In genomic region chr4:150910164-150910951, GRCm38 (mm10) we compare ENCODE assay signal across 8 mouse cellular contexts. TPM values are rescaled to one million over a fixed set of nuclear protein-coding genes. Genes with fewer than 3 reads are reported as not detected.
DNase-seq lines count a peak whose midpoint lies in the region; ATAC-seq and TF ChIP-seq lines count a peak whose summit lies in the region.

No protein-coding gene starts in this region.

- peak overlapping the region; percentile 70 for H3K4me2 ChIP-seq in embryonic facial prominence, embryonic 15.5 days (replicated peaks)
- peak overlapping the region; percentile 69 for H3K4me2 ChIP-seq in intestine, postnatal 0 days (replicated peaks; ENCODE audit: low read depth)
- H3K4me2 ChIP-seq in neural tube, embryonic 12.5 days (replicated peaks) = peak overlapping the region; percentile 77

- H3K9ac ChIP-seq in embryonic facial prominence, embryonic 15.5 days = no peak overlapping the region
- no peak overlapping the region for H3K9ac ChIP-seq in intestine, postnatal 0 days (ENCODE audit: low read depth, low read length)
- H3K9ac ChIP-seq in neural tube, embryonic 12.5 days = no peak overlapping the region

- TF ChIP-seq CTCF in left cerebral cortex, adult 2 months (IDR thresholded peaks at IDR 0.05) = no peak; the same call in 1 of the 2 replicates
- TF ChIP-seq CTCF in intestine, postnatal 0 days (IDR thresholded peaks at IDR 0.05; ENCODE audit: low read depth) = peak; percentile 31; the same call in 1 of the 2 replicates

- ATAC-seq in embryonic facial prominence, embryonic 15.5 days (ENCODE audit: insufficient number of reproducible peaks, low FRiP score, low TSS enrichment, low read depth) = no peak
- peak; percentile 2; the same call in 1 of the 2 replicates for ATAC-seq in intestine, postnatal 0 days
- peak; percentile 26; the same call in 1 of the 2 replicates for ATAC-seq in neural tube, embryonic 12.5 days (ENCODE audit: low FRiP score, low read depth)
- no peak for ATAC-seq in megakaryocyte progenitor cell, adult 5-6 weeks (replicated peaks; ENCODE audit: poor library complexity)

- no peak for DNase-seq in left cerebral cortex, adult 2 months (ENCODE audit: extremely low spot score in 1 of 2, low spot score in 2 of 2)
- DNase-seq in left cerebral cortex, adult 9 months (ENCODE audit: low spot score in 2 of 2) = no peak
- no peak for DNase-seq in thymus, postnatal 4 days
- DNase-seq in MN1 (ENCODE audit: low spot score) = no peak

- peaks cover 19% of the 10 kb centered on the region for H3K36me3 ChIP-seq in embryonic facial prominence, embryonic 15.5 days
- peaks cover 10% of the 10 kb centered on the region for H3K36me3 ChIP-seq in intestine, postnatal 0 days (ENCODE audit: control insufficient read depth, insufficient read depth)
- H3K36me3 ChIP-seq in neural tube, embryonic 12.5 days = peaks cover 16% of the 10 kb centered on the region

- intact Hi-C loops in left cerebral cortex, adult 2 months (cut with DNase I) = loop anchor here (5.0 to 10.0 kb wide), 2 partner anchors 132 to 224 kb away; partner anchors contain the start of gene Per3

- H3K27me3 ChIP-seq in embryonic facial prominence, embryonic 15.5 days = no peaks in the 10 kb centered on the region
- H3K27me3 ChIP-seq in intestine, postnatal 0 days (replicated peaks; ENCODE audit: control insufficient read depth, insufficient read depth, low read length) = no peaks in the 10 kb centered on the region
- no peaks in the 10 kb centered on the region for H3K27me3 ChIP-seq in neural tube, embryonic 12.5 days (replicated peaks)

- peaks cover 23% of the 10 kb centered on the region for H3K4me1 ChIP-seq in embryonic facial prominence, embryonic 15.5 days
- H3K4me1 ChIP-seq in intestine, postnatal 0 days (replicated peaks; ENCODE audit: control insufficient read depth, insufficient read depth, low read length) = 0 out of 2 replicates have a peak, but pooled peaks cover 4% of the 10 kb centered on the region
- H3K4me1 ChIP-seq in neural tube, embryonic 12.5 days = peaks cover 20% of the 10 kb centered on the region

- H3K27ac ChIP-seq in left cerebral cortex, adult 2 months = peak overlapping the region; percentile 79
- peak overlapping the region; percentile 56 for H3K27ac ChIP-seq in embryonic facial prominence, embryonic 15.5 days (replicated peaks)
- peak overlapping the region; percentile 58 for H3K27ac ChIP-seq in intestine, postnatal 0 days (ENCODE audit: low read depth, low read length)
- H3K27ac ChIP-seq in neural tube, embryonic 12.5 days = no peak overlapping the region

- H3K9me3 ChIP-seq in embryonic facial prominence, embryonic 15.5 days (replicated peaks) = no peaks in the 10 kb centered on the region
- no peaks in the 10 kb centered on the region for H3K9me3 ChIP-seq in intestine, postnatal 0 days (ENCODE audit: control insufficient read depth)
- H3K9me3 ChIP-seq in neural tube, embryonic 12.5 days = no peaks in the 10 kb centered on the region

- peak overlapping the region; percentile 31; the same call in 1 of the 2 replicates for H3K4me3 ChIP-seq in left cerebral cortex, adult 2 months
- peak overlapping the region; percentile 99 for H3K4me3 ChIP-seq in embryonic facial prominence, embryonic 15.5 days (replicated peaks)
- H3K4me3 ChIP-seq in intestine, postnatal 0 days (ENCODE audit: low read depth, low read length) = peak overlapping the region; percentile 51
- peak overlapping the region; percentile 88 for H3K4me3 ChIP-seq in neural tube, embryonic 12.5 days

- WGBS in embryonic facial prominence, embryonic 15.5 days = 85% methylated on average over 19 of the region's 19 CpGs
- 83% methylated on average over 19 of the region's 19 CpGs for WGBS in intestine, postnatal 0 days
- WGBS in neural tube, embryonic 12.5 days = 87% methylated on average over 19 of the region's 19 CpGs

RNA-seq across cellular contexts. Expression of gene Park7, which starts 3.9 kb away (rescaled TPM):
- 100 to 1,000 TPM; 190 TPM for total RNA-seq in left cerebral cortex, adult 2 months (2021)
- 374 TPM in 2 replicates for polyA plus RNA-seq in embryonic facial prominence, embryonic 15.5 days (2015; fragmentation: Nextera tagmentation; extraction: Ambion mirVana)
- polyA plus RNA-seq in intestine, postnatal 0 days (2015; fragmentation: Nextera tagmentation; extraction: Ambion mirVana) = 223 and 231 TPM in 2 replicates
- 371 and 380 TPM in 2 replicates for polyA plus RNA-seq in neural tube, embryonic 12.5 days (2016; fragmentation: Nextera tagmentation; extraction: Ambion mirVana)
- 303 and 339 TPM in 2 replicates for total RNA-seq in megakaryocyte progenitor cell, adult 5-6 weeks (2015)
- total RNA-seq in megakaryocyte progenitor cell, adult 5-6 weeks (2017) = 449 and 454 TPM in 2 replicates

RNA-seq across cellular contexts. Expression of gene Tnfrsf9, which starts 4.0 kb away (rescaled TPM):
- under 1 TPM; 0.44 to 0.70 TPM for total RNA-seq in left cerebral cortex, adult 2 months (2021)
- 1.0 and 1.3 TPM in 2 replicates for polyA plus RNA-seq in embryonic facial prominence, embryonic 15.5 days (2015; fragmentation: Nextera tagmentation; extraction: Ambion mirVana)
- polyA plus RNA-seq in intestine, postnatal 0 days (2015; fragmentation: Nextera tagmentation; extraction: Ambion mirVana) = 0.20 and 0.42 TPM in 2 replicates
- polyA plus RNA-seq in neural tube, embryonic 12.5 days (2016; fragmentation: Nextera tagmentation; extraction: Ambion mirVana) = 0.29 and 0.83 TPM in 2 replicates
- total RNA-seq in megakaryocyte progenitor cell, adult 5-6 weeks (2015) = 0.15 TPM in 1 of 2 replicates, not detected in the other
- not detected in 2 replicates for total RNA-seq in megakaryocyte progenitor cell, adult 5-6 weeks (2017)

RNA-seq across cellular contexts. Expression of gene Errfi1, which starts 56.6 kb away (rescaled TPM):
- total RNA-seq in left cerebral cortex, adult 2 months (2021) = 10 to 100 TPM; 25.9 to 37.8 TPM
- polyA plus RNA-seq in embryonic facial prominence, embryonic 15.5 days (2015; fragmentation: Nextera tagmentation; extraction: Ambion mirVana) = 32.1 and 32.8 TPM in 2 replicates
- 27.2 and 27.7 TPM in 2 replicates for polyA plus RNA-seq in intestine, postnatal 0 days (2015; fragmentation: Nextera tagmentation; extraction: Ambion mirVana)
- polyA plus RNA-seq in neural tube, embryonic 12.5 days (2016; fragmentation: Nextera tagmentation; extraction: Ambion mirVana) = 56.1 and 60.3 TPM in 2 replicates
- 0.84 and 1.2 TPM in 2 replicates for total RNA-seq in megakaryocyte progenitor cell, adult 5-6 weeks (2015)
- total RNA-seq in megakaryocyte progenitor cell, adult 5-6 weeks (2017) = 0.54 and 0.61 TPM in 2 replicates

Comparison
In these comparisons a context has a peak if more than half of its experiments do, and no peak if none do; other contexts are left out.
1. H3K4me3 ChIP-seq: peak in every context shown above with its lines; median percentile 99 in embryonic facial prominence, embryonic 15.5 days; 88 in neural tube, embryonic 12.5 days; 51 in intestine, postnatal 0 days; 31 in left cerebral cortex, adult 2 months.
2. ATAC-seq: peak in intestine, postnatal 0 days (single experiment) and neural tube, embryonic 12.5 days (single experiment); none in embryonic facial prominence, embryonic 15.5 days (single experiment) and megakaryocyte progenitor cell, adult 5-6 weeks (single experiment).
3. Peak in every context shown above with its lines, with median percentiles within 50 percentile points of each other: H3K4me2 ChIP-seq.